Mouse (Mus musculus): ENCODE measurements at regions not wholly inside any gene's neighbourhood (a gene's known extent, or its start where the extent isn't known, plus 50 kb on each side); places are given as distances from the start of the nearest gene placed in this dataset.
"Not testable (repeated sequence)": the region's sequence is repeated elsewhere in the genome, so short reads cannot be mapped to it uniquely, and the experiment has no call there.

GRCm38 (mm10) chr5:104576991-104577390 lies 68.8 kb downstream of the BC005561 start:
- peaks cover 54% of the 10 kb centered on the region for H3K36me3 ChIP-seq (replicated peaks)
- not testable (repeated sequence) for H3K27ac ChIP-seq; DNase-seq (ENCODE audit: extremely low spot score, low spot score); H3K4me3 ChIP-seq; H3K4me1 ChIP-seq; H3K27me3 ChIP-seq (ENCODE audit: poor library complexity, severe bottlenecking)
- peaks cover 79% of the 10 kb centered on the region for H3K9me3 ChIP-seq
- WGBS = 92% methylated on average over 4 of the region's 4 CpGs

DNA sequence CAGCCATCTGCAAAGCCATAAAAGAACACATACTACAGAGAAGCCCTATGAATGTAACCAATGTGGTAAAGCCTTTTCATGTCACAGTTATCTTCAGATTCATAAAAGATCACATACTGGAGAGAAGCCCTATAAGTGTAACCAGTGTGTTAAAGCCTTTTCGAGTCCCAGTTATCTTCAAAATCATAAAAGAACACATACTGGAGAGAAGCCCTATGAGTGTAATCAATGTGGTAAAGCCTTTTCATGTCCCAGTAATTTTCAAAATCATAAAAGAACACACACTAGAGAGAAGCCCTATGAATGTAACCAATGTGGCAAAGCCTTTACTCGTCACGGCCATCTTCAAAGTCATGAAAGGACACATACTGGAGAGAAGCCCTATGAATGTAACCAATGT lies 74.2 kb downstream of the BC005561 start:
- Histone ChIP-seq H3K9me3 (peaks cover 92% of the 10 kb centered on the region), H3K36me3 (replicated peaks) (peaks cover 69% of the 10 kb centered on the region)
- not testable (repeated sequence) for H3K4me1 ChIP-seq; H3K27ac ChIP-seq; H3K4me3 ChIP-seq; H3K27me3 ChIP-seq (ENCODE audit: poor library complexity, severe bottlenecking); DNase-seq (ENCODE audit: extremely low spot score, low spot score)
- WGBS = 96% methylated on average over 3 of the region's 3 CpGs

DNA sequence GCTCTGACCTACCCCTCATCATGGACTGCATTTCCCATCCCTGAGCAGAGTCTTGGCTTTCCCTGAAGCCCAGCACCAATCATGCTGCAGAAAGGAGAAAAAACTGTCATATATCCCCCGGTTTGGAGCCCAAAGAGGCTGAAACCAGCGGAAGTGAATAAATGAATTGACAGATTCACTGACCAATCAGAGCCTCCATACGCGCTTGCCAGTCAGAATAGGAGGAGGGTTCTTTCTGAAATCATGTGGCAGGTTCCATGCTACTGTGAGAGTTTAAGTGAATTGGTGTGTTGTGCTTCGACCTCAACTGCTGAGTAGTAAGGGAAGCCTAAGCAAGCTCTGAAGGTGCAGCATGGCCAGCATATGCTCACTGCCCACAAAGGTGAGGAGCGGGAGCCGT lies 101.0 kb downstream of the BC005561 start:
- Histone ChIP-seq H3K4me1 (no peaks in the 10 kb centered on the region), H3K27me3 (ENCODE audit: poor library complexity, severe bottlenecking) (no peaks in the 10 kb centered on the region), H3K9me3 (peaks cover 30% of the 10 kb centered on the region), H3K36me3 (replicated peaks) (no peaks in the 10 kb centered on the region), H3K4me3 (no peak overlapping the region), H3K27ac (no peak overlapping the region)
- DNase-seq (ENCODE audit: extremely low spot score, low spot score) = no peak
- WGBS = 76% methylated on average over 7 of the region's 7 CpGs

Data from forebrain, embryonic 10.5 days (tissue).